Mouse (Mus musculus) cerebral cortex, adult 2 months (tissue): ENCODE data around the gene Inip.

Experiments used
- WGBS: fragments of 180-500 bp; shearing (Covaris S2); methylation state at CpG from one replicate; pipeline ENCODE4 v1.1.7; 2018; 5-methylcytosine and 5-hydroxymethylcytosine counted together

Inip gene

GRCm38 (mm10) chr4:59801489-59801888 is at the start of gene Inip:
Inip (minus strand) TSS chr4:59801589.

GRCm38 (mm10) chr4:59850181-59850580 is 48.8 kb upstream of the Inip start:
- 73% methylated on average over 2 of the region's 2 CpGs for WGBS

- 67% methylated on average over 5 of the region's 5 CpGs for WGBS
These were observed 46.1 kb upstream of the Inip start for GRCm38 (mm10) chr4:59847447-59847846.

- 88% methylated on average over 3 of the region's 3 CpGs for WGBS
These were observed 43.9 kb upstream of the Inip start for GRCm38 (mm10) chr4:59845245-59845637.

- WGBS = 79% methylated on average over 15 of the region's 15 CpGs
These were observed 43.3 kb upstream of the Inip start for GRCm38 (mm10) chr4:59844460-59845244.

- 77% methylated on average over 7 of the region's 7 CpGs for WGBS
These were observed 36.3 kb upstream of the Inip start for GRCm38 (mm10) chr4:59837659-59838058.

GRCm38 (mm10) chr4:59832810-59833209 is 31.4 kb upstream of the Inip start:
- whole genome bisulfite sequencing = 51% methylated on average over 6 of the region's 6 CpGs

GRCm38 (mm10) chr4:59831038-59831437 is 29.6 kb upstream of the Inip start:
- 85% methylated on average over 5 of the region's 5 CpGs for WGBS

- 25% methylated on average over 4 of the region's 4 CpGs for WGBS
These were observed 27.7 kb upstream of the Inip start for GRCm38 (mm10) chr4:59829072-59829471.

GRCm38 (mm10) chr4:59826381-59826780 is 25.0 kb upstream of the Inip start:
- WGBS = 49% methylated on average over 5 of the region's 5 CpGs

GRCm38 (mm10) chr4:59825634-59826033 is 24.2 kb upstream of the Inip start:
- 48% methylated on average over 6 of the region's 6 CpGs for WGBS

GRCm38 (mm10) chr4:59824860-59825259 is 23.5 kb upstream of the Inip start:
- 84% methylated on average over 5 of the region's 5 CpGs for WGBS

GRCm38 (mm10) chr4:59823470-59823869 is 22.1 kb upstream of the Inip start:
- 43% methylated on average over 7 of the region's 7 CpGs for WGBS

- 76% methylated on average over 4 of the region's 4 CpGs for WGBS
These were observed 20.7 kb upstream of the Inip start for GRCm38 (mm10) chr4:59822119-59822518.

- 95% methylated on average over 1 of the region's 1 CpGs for WGBS
These were observed 20.1 kb upstream of the Inip start for GRCm38 (mm10) chr4:59821516-59821915.

- WGBS = 27% methylated on average over 12 of the region's 12 CpGs
These were observed 18.2 kb upstream of the Inip start for GRCm38 (mm10) chr4:59819477-59820022.

GRCm38 (mm10) chr4:59819054-59819472 is 17.7 kb upstream of the Inip start:
- 27% methylated on average over 7 of the region's 7 CpGs for WGBS

GRCm38 (mm10) chr4:59818498-59818897 is 17.1 kb upstream of the Inip start:
- WGBS = 54% methylated on average over 10 of the region's 10 CpGs

GRCm38 (mm10) chr4:59817790-59818189 is 16.4 kb upstream of the Inip start:
- 82% methylated on average over 5 of the region's 5 CpGs for whole genome bisulfite sequencing

GRCm38 (mm10) chr4:59816477-59816876 is 15.1 kb upstream of the Inip start:
- 90% methylated on average over 9 of the region's 9 CpGs for WGBS

- WGBS = 53% methylated on average over 5 of the region's 5 CpGs
These were observed 14.6 kb upstream of the Inip start for GRCm38 (mm10) chr4:59816016-59816415.

- WGBS = 36% methylated on average over 4 of the region's 4 CpGs
These were observed 13.9 kb upstream of the Inip start for GRCm38 (mm10) chr4:59815121-59815810.

- WGBS = 77% methylated on average over 7 of the region's 7 CpGs
These were observed 12.7 kb upstream of the Inip start for GRCm38 (mm10) chr4:59814094-59814493.
